Mouse (Mus musculus): ENCODE results near the gene Ppp2r2c. TPM values are rescaled to one million over a fixed set of nuclear protein-coding genes. Genes with fewer than 3 reads are reported as not detected.

Gene Ppp2r2c
- polyA plus RNA-seq, 1 experiment from 2014 or later, result 0.40 TPM

GRCm38 (mm10) chr5:36945713-36946112, 77.4 kb downstream of the Ppp2r2c start:
- H3K9me3 ChIP-seq (ENCODE audit: control insufficient read depth, low read length), result no peaks in the 10 kb centered on the region
- H3K36me3 ChIP-seq (ENCODE audit: control insufficient read depth, insufficient read depth, low read length), result no peaks in the 10 kb centered on the region
- no peaks in the 10 kb centered on the region for H3K4me1 ChIP-seq (ENCODE audit: control insufficient read depth, insufficient read depth, low read length)
- H3K27ac ChIP-seq (ENCODE audit: low read length), result no peak overlapping the region
- H3K4me2 ChIP-seq (ENCODE audit: low read depth, low read length), result no peak overlapping the region
- no peak for ATAC-seq
- H3K4me3 ChIP-seq (ENCODE audit: low read length), result no peak overlapping the region
- whole genome bisulfite sequencing, result 86% methylated on average over 2 of the region's 2 CpGs
- H3K27me3 ChIP-seq (replicated peaks; ENCODE audit: control insufficient read depth, insufficient read depth, low read length), result no peaks in the 10 kb centered on the region
- no peak overlapping the region for H3K9ac ChIP-seq (ENCODE audit: low read depth, low read length)

GRCm38 (mm10) chr5:36946445-36946844, 78.1 kb downstream of the Ppp2r2c start:
- H3K36me3 ChIP-seq (ENCODE audit: control insufficient read depth, insufficient read depth, low read length), result no peaks in the 10 kb centered on the region
- WGBS, result 12% methylated on average over 5 of the region's 5 CpGs
- H3K4me1 ChIP-seq (ENCODE audit: control insufficient read depth, insufficient read depth, low read length), result no peaks in the 10 kb centered on the region
- ATAC-seq, result no peak
- no peak overlapping the region for H3K9ac ChIP-seq (ENCODE audit: low read depth, low read length)
- no peak overlapping the region for H3K27ac ChIP-seq (ENCODE audit: low read length)
- no peak overlapping the region for H3K4me2 ChIP-seq (ENCODE audit: low read depth, low read length)
- no peaks in the 10 kb centered on the region for H3K27me3 ChIP-seq (replicated peaks; ENCODE audit: control insufficient read depth, insufficient read depth, low read length)
- H3K4me3 ChIP-seq (ENCODE audit: low read length), result no peak overlapping the region
- H3K9me3 ChIP-seq (ENCODE audit: control insufficient read depth, low read length), result no peaks in the 10 kb centered on the region

- WGBS, result 8% methylated on average over 3 of the region's 3 CpGs
- Histone ChIP-seq H3K27ac (ENCODE audit: low read length) (no peak overlapping the region), H3K4me2 (ENCODE audit: low read depth, low read length) (no peak overlapping the region), H3K4me3 (ENCODE audit: low read length) (no peak overlapping the region), H3K4me1 (ENCODE audit: control insufficient read depth, insufficient read depth, low read length) (no peaks in the 10 kb centered on the region), H3K36me3 (ENCODE audit: control insufficient read depth, insufficient read depth, low read length) (no peaks in the 10 kb centered on the region), H3K9me3 (ENCODE audit: control insufficient read depth, low read length) (no peaks in the 10 kb centered on the region), H3K9ac (ENCODE audit: low read depth, low read length) (no peak overlapping the region), H3K27me3 (replicated peaks; ENCODE audit: control insufficient read depth, insufficient read depth, low read length) (no peaks in the 10 kb centered on the region)
- ATAC-seq, result peak; percentile 44; the same call in 1 of the 2 replicates
Observed at GRCm38 (mm10) chr5:36948831-36949230, 80.5 kb downstream of the Ppp2r2c start.

GRCm38 (mm10) chr5:36950871-36951270, 82.6 kb downstream of the Ppp2r2c start:
- no peak for ATAC-seq
- no peak overlapping the region for H3K9ac ChIP-seq (ENCODE audit: low read depth, low read length)
- H3K36me3 ChIP-seq (ENCODE audit: control insufficient read depth, insufficient read depth, low read length), result no peaks in the 10 kb centered on the region
- H3K27me3 ChIP-seq (replicated peaks; ENCODE audit: control insufficient read depth, insufficient read depth, low read length), result no peaks in the 10 kb centered on the region
- H3K4me1 ChIP-seq (ENCODE audit: control insufficient read depth, insufficient read depth, low read length), result no peaks in the 10 kb centered on the region
- WGBS, result 47% methylated on average over 2 of the region's 2 CpGs
- H3K4me2 ChIP-seq (ENCODE audit: low read depth, low read length), result no peak overlapping the region
- no peaks in the 10 kb centered on the region for H3K9me3 ChIP-seq (ENCODE audit: control insufficient read depth, low read length)
- H3K4me3 ChIP-seq (ENCODE audit: low read length), result no peak overlapping the region
- H3K27ac ChIP-seq (ENCODE audit: low read length), result no peak overlapping the region

GRCm38 (mm10) chr5:36952311-36952710, 84.0 kb downstream of the Ppp2r2c start:
- WGBS, result 90% methylated on average over 15 of the region's 15 CpGs
- H3K4me2 ChIP-seq (ENCODE audit: low read depth, low read length), result no peak overlapping the region
- ATAC-seq, result no peak
- no peaks in the 10 kb centered on the region for H3K4me1 ChIP-seq (ENCODE audit: control insufficient read depth, insufficient read depth, low read length)
- no peak overlapping the region for H3K27ac ChIP-seq (ENCODE audit: low read length)
- H3K9me3 ChIP-seq (ENCODE audit: control insufficient read depth, low read length), result no peaks in the 10 kb centered on the region
- H3K36me3 ChIP-seq (ENCODE audit: control insufficient read depth, insufficient read depth, low read length), result no peaks in the 10 kb centered on the region
- H3K4me3 ChIP-seq (ENCODE audit: low read length), result no peak overlapping the region
- H3K9ac ChIP-seq (ENCODE audit: low read depth, low read length), result no peak overlapping the region
- no peaks in the 10 kb centered on the region for H3K27me3 ChIP-seq (replicated peaks; ENCODE audit: control insufficient read depth, insufficient read depth, low read length)

GRCm38 (mm10) chr5:36955366-36955765, 87.1 kb downstream of the Ppp2r2c start:
- H3K4me1 ChIP-seq (ENCODE audit: control insufficient read depth, insufficient read depth, low read length), result no peaks in the 10 kb centered on the region
- no peak overlapping the region for H3K4me3 ChIP-seq (ENCODE audit: low read length)
- H3K4me2 ChIP-seq (ENCODE audit: low read depth, low read length), result no peak overlapping the region
- 15% methylated on average over 4 of the region's 4 CpGs for WGBS
- H3K36me3 ChIP-seq (ENCODE audit: control insufficient read depth, insufficient read depth, low read length), result no peaks in the 10 kb centered on the region
- H3K27me3 ChIP-seq (replicated peaks; ENCODE audit: control insufficient read depth, insufficient read depth, low read length), result no peaks in the 10 kb centered on the region
- no peaks in the 10 kb centered on the region for H3K9me3 ChIP-seq (ENCODE audit: control insufficient read depth, low read length)
- no peak overlapping the region for H3K27ac ChIP-seq (ENCODE audit: low read length)
- ATAC-seq, result no peak
- no peak overlapping the region for H3K9ac ChIP-seq (ENCODE audit: low read depth, low read length)

GRCm38 (mm10) chr5:36958837-36959236, 90.5 kb downstream of the Ppp2r2c start:
- no peak overlapping the region for H3K9ac ChIP-seq (ENCODE audit: low read depth, low read length)
- no peaks in the 10 kb centered on the region for H3K36me3 ChIP-seq (ENCODE audit: control insufficient read depth, insufficient read depth, low read length)
- no peaks in the 10 kb centered on the region for H3K9me3 ChIP-seq (ENCODE audit: control insufficient read depth, low read length)
- no peaks in the 10 kb centered on the region for H3K27me3 ChIP-seq (replicated peaks; ENCODE audit: control insufficient read depth, insufficient read depth, low read length)
- no peak overlapping the region for H3K4me2 ChIP-seq (ENCODE audit: low read depth, low read length)
- no peak; the same call in 1 of the 2 replicates for ATAC-seq
- no peaks in the 10 kb centered on the region for H3K4me1 ChIP-seq (ENCODE audit: control insufficient read depth, insufficient read depth, low read length)
- 35% methylated on average over 5 of the region's 5 CpGs for WGBS
- no peak overlapping the region for H3K4me3 ChIP-seq (ENCODE audit: low read length)
- H3K27ac ChIP-seq (ENCODE audit: low read length), result no peak overlapping the region

GRCm38 (mm10) chr5:36960501-36960900, 92.2 kb downstream of the Ppp2r2c start:
- H3K4me1 ChIP-seq (ENCODE audit: control insufficient read depth, insufficient read depth, low read length), result no peaks in the 10 kb centered on the region
- H3K27me3 ChIP-seq (replicated peaks; ENCODE audit: control insufficient read depth, insufficient read depth, low read length), result no peaks in the 10 kb centered on the region
- no peak overlapping the region for H3K4me2 ChIP-seq (ENCODE audit: low read depth, low read length)
- H3K27ac ChIP-seq (ENCODE audit: low read length), result no peak overlapping the region
- WGBS, result 20% methylated on average over 5 of the region's 5 CpGs
- no peaks in the 10 kb centered on the region for H3K9me3 ChIP-seq (ENCODE audit: control insufficient read depth, low read length)
- H3K4me3 ChIP-seq (ENCODE audit: low read length), result no peak overlapping the region
- no peaks in the 10 kb centered on the region for H3K36me3 ChIP-seq (ENCODE audit: control insufficient read depth, insufficient read depth, low read length)
- no peak overlapping the region for H3K9ac ChIP-seq (ENCODE audit: low read depth, low read length)
- no peak for ATAC-seq

GRCm38 (mm10) chr5:36971587-36971986, 103.3 kb downstream of the Ppp2r2c start:
- WGBS, result 84% methylated on average over 8 of the region's 8 CpGs
- Histone ChIP-seq H3K36me3 (ENCODE audit: control insufficient read depth, insufficient read depth, low read length) (peaks cover 15% of the 10 kb centered on the region), H3K4me1 (ENCODE audit: control insufficient read depth, insufficient read depth, low read length) (no peaks in the 10 kb centered on the region), H3K4me2 (ENCODE audit: low read depth, low read length) (no peak overlapping the region), H3K9ac (ENCODE audit: low read depth, low read length) (no peak overlapping the region), H3K4me3 (ENCODE audit: low read length) (no peak overlapping the region), H3K9me3 (ENCODE audit: control insufficient read depth, low read length) (no peaks in the 10 kb centered on the region), H3K27me3 (replicated peaks; ENCODE audit: control insufficient read depth, insufficient read depth, low read length) (no peaks in the 10 kb centered on the region), H3K27ac (ENCODE audit: low read length) (no peak overlapping the region)
- ATAC-seq, result no peak

GRCm38 (mm10) chr5:36975336-36975735, 107.0 kb downstream of the Ppp2r2c start:
- Histone ChIP-seq H3K27me3 (replicated peaks; ENCODE audit: control insufficient read depth, insufficient read depth, low read length) (no peaks in the 10 kb centered on the region), H3K27ac (ENCODE audit: low read length) (no peak overlapping the region), H3K36me3 (ENCODE audit: control insufficient read depth, insufficient read depth, low read length) (peaks cover 3% of the 10 kb centered on the region; the same call in 1 of the 2 replicates), H3K9ac (ENCODE audit: low read depth, low read length) (no peak overlapping the region), H3K9me3 (ENCODE audit: control insufficient read depth, low read length) (no peaks in the 10 kb centered on the region), H3K4me2 (ENCODE audit: low read depth, low read length) (no peak overlapping the region), H3K4me3 (ENCODE audit: low read length) (no peak overlapping the region), H3K4me1 (ENCODE audit: control insufficient read depth, insufficient read depth, low read length) (no peaks in the 10 kb centered on the region)
- ATAC-seq, result no peak
- 89% methylated on average over 13 of the region's 13 CpGs for WGBS
